Mouse (Mus musculus) embryonic facial prominence, embryonic 12.5 days (tissue): ENCODE results near the gene Zbtb11. TPM values are rescaled to one million over a fixed set of nuclear protein-coding genes. Genes with fewer than 3 reads are reported as not detected.
"Not testable (repeated sequence)": the region's sequence is repeated elsewhere in the genome, so short reads cannot be mapped to it uniquely, and the experiment has no call there.

ENCODE experiments used
- ATAC-seq: fragments of 200-750 bp; cut with Nextera tagmentation; 2 replicates; pipeline ENCODE4 v1.8.0; 2017; ENCODE audit not compliant: insufficient number of reproducible peaks, insufficient read depth, low FRiP score, low TSS enrichment
- H3K27ac ChIP-seq: fragments of 300-500 bp; sonication (generic); 2 replicates; pipeline ENCODE4 v1.5.1; 2016; ENCODE audit warnings: mild to moderate bottlenecking
- H3K27me3 ChIP-seq: fragments of 300-500 bp; sonication (generic); 2 replicates; pipeline ENCODE4 v1.6.1; 2016; ENCODE audit warnings: mild to moderate bottlenecking, moderate library complexity
- H3K36me3 ChIP-seq: fragments of 300-500 bp; sonication (generic); 2 replicates; pipeline ENCODE4 v1.6.1; 2016; ENCODE audit warnings: mild to moderate bottlenecking
- H3K4me1 ChIP-seq: fragments of 300-500 bp; sonication (generic); 2 replicates; pipeline ENCODE4 v1.6.1; 2016
- H3K4me2 ChIP-seq: fragments of 300-500 bp; sonication (generic); replicated peaks from 2 replicates; pipeline ENCODE4 v1.6.1; 2016; ENCODE audit warnings: mild to moderate bottlenecking, moderate library complexity
- H3K4me3 ChIP-seq: fragments of 300-500 bp; sonication (generic); 2 replicates; pipeline ENCODE4 v1.5.1; 2016; ENCODE audit warnings: mild to moderate bottlenecking
- H3K9ac ChIP-seq: fragments of 300-500 bp; sonication (generic); 2 replicates; pipeline ENCODE4 v1.6.1; 2016; ENCODE audit warnings: mild to moderate bottlenecking, moderate library complexity
- H3K9me3 ChIP-seq: fragments of 300-500 bp; sonication (generic); 2 replicates; pipeline ENCODE4 v1.6.1; 2016; ENCODE audit warnings: mild to moderate bottlenecking, moderate library complexity
- WGBS: fragments of 180-500 bp; shearing (Covaris S2); methylation state at CpG from one replicate; pipeline ENCODE4 v1.1.7; 2016; 5-methylcytosine and 5-hydroxymethylcytosine counted together
- polyA plus RNA-seq: library from polyadenylated mRNA; unstranded; fragments of >200 nt; fragmentation: Nextera tagmentation; extraction: Ambion mirVana; gene quantifications from 2 replicates; pipeline ENCODE4 v1.2.1, GENCODE M21; 2016

Gene Zbtb11
- 22.6 and 23.3 TPM in 2 replicates for polyA plus RNA-seq

- WGBS: under 1% methylated on average over 80 of the region's 86 CpGs
These were observed at the start of gene Zbtb11 for GRCm38 (mm10) chr16:55973431-55974255. Gene Zbtb11, plus strand, starts transcription at chr16:55973883.

GRCm38 (mm10) chr16:55924010-55924409 is 49.7 kb upstream of the Zbtb11 start:
- Histone ChIP-seq H3K36me3 (peaks cover 48% of the 10 kb centered on the region), H3K9me3 (no peaks in the 10 kb centered on the region), H3K4me2 (no peak overlapping the region), H3K4me1 (no peaks in the 10 kb centered on the region), H3K9ac (no peak overlapping the region), H3K27ac (no peak overlapping the region), H3K4me3 (no peak overlapping the region), H3K27me3 (no peaks in the 10 kb centered on the region)
- 90% methylated on average over 4 of the region's 4 CpGs for WGBS
- no peak for ATAC-seq

More at GRCm38 (mm10) chr16:55973431-55974255, at the start of gene Zbtb11:
- Histone ChIP-seq H3K27me3 (no peaks in the 10 kb centered on the region), H3K4me2 (peak within 1 kb of the TSS; percentile 68), H3K27ac (peak within 1 kb of the TSS; percentile 86), H3K9me3 (no peaks in the 10 kb centered on the region), H3K9ac (peak within 1 kb of the TSS; percentile 93), H3K4me1 (peaks cover 18% of the 10 kb centered on the region), H3K4me3 (peak within 1 kb of the TSS; percentile 99), H3K36me3 (peaks cover 40% of the 10 kb centered on the region)
- ATAC-seq: peak; percentile 99

DNA sequence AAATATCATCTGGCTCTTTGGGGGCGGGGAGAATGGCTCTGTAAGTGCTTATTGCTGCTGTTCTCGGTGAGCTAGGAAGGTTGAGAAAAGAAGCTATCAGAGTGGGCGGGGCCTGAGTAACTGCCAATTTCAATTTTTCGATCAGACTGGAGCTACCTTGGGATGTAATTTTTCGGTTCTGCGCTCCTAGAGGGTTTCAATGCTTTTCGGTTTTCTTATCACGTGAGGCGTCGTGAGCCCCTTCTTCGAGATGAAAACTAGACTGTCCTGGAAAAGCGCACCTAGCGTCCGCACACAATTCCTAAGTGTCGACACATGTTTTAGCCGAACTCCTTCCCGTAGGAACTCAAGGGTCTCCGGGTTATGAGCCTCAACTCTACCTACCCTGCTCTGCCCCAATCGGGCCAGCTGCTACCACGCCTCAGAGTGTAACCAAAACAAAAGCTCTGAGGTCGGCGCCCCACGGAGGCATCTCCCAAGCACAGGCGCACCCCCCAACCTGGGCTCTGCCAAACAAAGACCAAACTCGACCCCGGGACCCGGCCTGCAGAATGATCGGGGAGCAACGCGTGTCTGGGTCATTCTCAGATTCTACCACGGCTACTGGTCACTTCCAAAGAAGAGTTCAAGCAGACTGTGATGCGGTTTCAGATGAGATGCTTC is 39.9 kb upstream of the Zbtb11 start:
- no peaks in the 10 kb centered on the region for H3K4me1 ChIP-seq
- WGBS: under 1% methylated on average over 32 of the region's 32 CpGs
- peaks cover 4% of the 10 kb centered on the region; the same call in 1 of the 2 replicates for H3K36me3 ChIP-seq
- peak overlapping the region; percentile 76 for H3K4me3 ChIP-seq
- no peaks in the 10 kb centered on the region for H3K9me3 ChIP-seq
- H3K27ac ChIP-seq: peak overlapping the region; percentile 69
- peak overlapping the region; percentile 67 for H3K9ac ChIP-seq
- peak overlapping the region; percentile 60 for H3K4me2 ChIP-seq
- peak; percentile 31 for ATAC-seq
- no peaks in the 10 kb centered on the region for H3K27me3 ChIP-seq

- Histone ChIP-seq H3K27ac (peak within 1 kb of the TSS; percentile 69), H3K4me1 (no peaks in the 10 kb centered on the region), H3K36me3 (peaks cover 4% of the 10 kb centered on the region; the same call in 1 of the 2 replicates), H3K4me2 (peak within 1 kb of the TSS; percentile 60), H3K9ac (peak within 1 kb of the TSS; percentile 67), H3K27me3 (no peaks in the 10 kb centered on the region), H3K9me3 (no peaks in the 10 kb centered on the region), H3K4me3 (peak within 1 kb of the TSS; percentile 76)
- ATAC-seq: peak; percentile 98
- under 1% methylated on average over 24 of the region's 24 CpGs for WGBS
These were observed 39.1 kb upstream of the Zbtb11 start, which contains the start of gene Cep97 for GRCm38 (mm10) chr16:55934453-55935037. Gene Cep97, minus strand, starts transcription at chr16:55934855.

DNA sequence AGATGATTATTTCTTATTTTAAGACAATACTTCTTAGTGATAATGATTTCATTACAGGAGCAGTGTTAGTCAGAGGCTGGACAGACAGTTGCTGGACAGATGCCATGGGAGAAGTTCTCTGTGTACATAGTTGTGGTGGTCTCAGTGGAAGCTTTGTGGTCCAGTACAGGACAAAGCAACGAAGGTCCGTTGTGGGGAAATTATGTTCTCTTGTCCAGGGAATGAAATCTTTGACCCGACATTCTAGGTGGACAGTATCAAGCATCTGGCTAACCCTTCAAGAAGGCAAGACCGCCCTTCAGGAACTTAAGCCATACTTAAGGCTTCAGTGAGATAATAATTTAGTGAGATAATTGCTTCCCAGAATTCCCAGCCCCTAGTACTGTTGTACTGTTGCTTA is 34.9 kb upstream of the Zbtb11 start:
- Histone ChIP-seq H3K4me2 (no peak overlapping the region), H3K9ac (no peak overlapping the region), H3K9me3 (no peaks in the 10 kb centered on the region), H3K27ac (no peak overlapping the region), H3K4me1 (no peaks in the 10 kb centered on the region), H3K4me3 (no peak overlapping the region), H3K27me3 (no peaks in the 10 kb centered on the region), H3K36me3 (no peaks in the 10 kb centered on the region)
- ATAC-seq: no peak
- WGBS: 80% methylated on average over 4 of the region's 4 CpGs

- H3K9me3 ChIP-seq: no peaks in the 10 kb centered on the region
- no peaks in the 10 kb centered on the region for H3K27me3 ChIP-seq
- no peak overlapping the region for H3K27ac ChIP-seq
- no peak for ATAC-seq
- no peak overlapping the region for H3K4me2 ChIP-seq
- no peak overlapping the region for H3K9ac ChIP-seq
- H3K36me3 ChIP-seq: no peaks in the 10 kb centered on the region
- 85% methylated on average over 6 of the region's 6 CpGs for WGBS
- no peaks in the 10 kb centered on the region for H3K4me1 ChIP-seq
- H3K4me3 ChIP-seq: no peak overlapping the region
These were observed 34.0 kb upstream of the Zbtb11 start for GRCm38 (mm10) chr16:55939703-55940102.

DNA sequence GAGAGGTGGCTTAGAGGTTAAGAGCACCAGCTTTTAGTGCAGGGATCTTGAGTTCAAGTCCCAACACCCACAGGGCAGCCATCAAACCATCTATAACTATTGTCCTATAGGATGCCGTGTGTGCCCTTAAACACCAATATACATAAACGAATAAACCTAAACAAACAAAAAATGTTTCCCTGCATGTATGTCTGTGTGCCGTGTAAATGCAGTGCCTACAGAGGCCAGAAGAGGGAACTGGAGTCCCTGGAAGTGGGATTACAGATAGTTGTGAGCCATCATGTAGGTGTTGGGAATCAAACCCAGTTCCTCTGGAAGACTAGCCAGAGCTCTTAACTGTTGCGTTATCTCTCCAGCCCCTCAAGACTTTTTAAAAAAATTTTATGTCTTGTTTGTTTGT is 32.9 kb upstream of the Zbtb11 start:
- H3K36me3 ChIP-seq: no peaks in the 10 kb centered on the region
- no peak for ATAC-seq
- no peak overlapping the region for H3K9ac ChIP-seq
- WGBS: 91% methylated on average over 4 of the region's 4 CpGs
- H3K4me2 ChIP-seq: no peak overlapping the region
- no peaks in the 10 kb centered on the region for H3K27me3 ChIP-seq
- H3K4me1 ChIP-seq: no peaks in the 10 kb centered on the region
- H3K27ac ChIP-seq: no peak overlapping the region
- no peaks in the 10 kb centered on the region for H3K9me3 ChIP-seq
- no peak overlapping the region for H3K4me3 ChIP-seq

GRCm38 (mm10) chr16:55947266-55947665 is 26.4 kb upstream of the Zbtb11 start:
- Histone ChIP-seq H3K4me2 (no peak overlapping the region), H3K4me3 (no peak overlapping the region), H3K27me3 (no peaks in the 10 kb centered on the region), H3K4me1 (no peaks in the 10 kb centered on the region), H3K9me3 (no peaks in the 10 kb centered on the region), H3K9ac (no peak overlapping the region), H3K36me3 (no peaks in the 10 kb centered on the region), H3K27ac (no peak overlapping the region)
- 78% methylated on average over 3 of the region's 3 CpGs for WGBS
- no peak for ATAC-seq

DNA sequence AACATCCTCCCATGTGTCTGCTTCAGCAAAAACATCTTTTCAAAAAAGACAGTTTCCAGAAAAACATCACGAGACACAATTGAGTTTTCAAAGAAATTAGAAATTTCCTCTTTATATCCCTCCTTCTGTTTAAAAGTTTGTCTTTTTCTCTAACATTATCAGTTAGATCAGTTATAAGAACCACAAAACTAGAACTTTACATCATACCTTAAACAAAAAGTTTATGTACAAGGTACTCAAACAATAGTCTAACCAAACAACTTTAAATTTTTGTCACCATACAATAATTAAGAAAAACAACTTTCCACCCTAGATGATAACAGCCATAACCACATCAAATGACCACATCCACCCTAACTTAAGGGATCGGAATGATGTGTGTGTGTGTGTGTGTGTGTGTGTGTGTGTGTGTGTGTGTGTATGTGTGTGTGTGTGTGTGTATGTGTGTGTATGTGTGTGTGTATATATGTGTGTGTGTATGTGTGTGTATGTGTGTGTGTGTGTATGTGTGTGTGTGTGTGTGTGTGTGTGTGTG is 25.7 kb upstream of the Zbtb11 start:
- not testable (repeated sequence) for H3K27ac ChIP-seq, H3K27me3 ChIP-seq, H3K9me3 ChIP-seq, H3K9ac ChIP-seq, ATAC-seq, H3K4me3 ChIP-seq, H3K36me3 ChIP-seq, H3K4me2 ChIP-seq, H3K4me1 ChIP-seq
- 74% methylated on average over 2 of the region's 2 CpGs for WGBS

DNA sequence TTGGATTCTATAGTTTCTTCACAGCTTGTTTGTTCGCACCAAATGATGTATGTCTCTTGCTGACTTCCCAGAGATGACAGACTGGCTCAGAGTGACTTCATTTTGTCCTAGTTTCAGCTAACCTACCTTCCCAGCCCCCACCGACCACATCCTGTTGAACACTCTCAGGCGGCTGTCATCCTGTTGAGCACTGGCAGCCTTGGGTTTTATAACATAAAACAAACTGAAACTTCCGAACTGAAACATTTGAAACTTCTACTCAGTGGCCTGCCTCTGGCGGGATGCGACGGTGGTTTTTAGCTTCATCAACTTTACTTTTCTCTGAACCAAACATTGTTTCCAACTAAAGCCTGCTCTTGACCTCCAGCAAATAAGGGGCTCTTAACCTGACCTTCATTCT is 24.7 kb upstream of the Zbtb11 start:
- Histone ChIP-seq H3K9me3 (no peaks in the 10 kb centered on the region), H3K27me3 (no peaks in the 10 kb centered on the region), H3K4me1 (no peaks in the 10 kb centered on the region), H3K4me2 (no peak overlapping the region), H3K9ac (no peak overlapping the region), H3K4me3 (no peak overlapping the region), H3K27ac (no peak overlapping the region), H3K36me3 (no peaks in the 10 kb centered on the region)
- ATAC-seq: no peak
- WGBS: 57% methylated on average over 7 of the region's 7 CpGs

DNA sequence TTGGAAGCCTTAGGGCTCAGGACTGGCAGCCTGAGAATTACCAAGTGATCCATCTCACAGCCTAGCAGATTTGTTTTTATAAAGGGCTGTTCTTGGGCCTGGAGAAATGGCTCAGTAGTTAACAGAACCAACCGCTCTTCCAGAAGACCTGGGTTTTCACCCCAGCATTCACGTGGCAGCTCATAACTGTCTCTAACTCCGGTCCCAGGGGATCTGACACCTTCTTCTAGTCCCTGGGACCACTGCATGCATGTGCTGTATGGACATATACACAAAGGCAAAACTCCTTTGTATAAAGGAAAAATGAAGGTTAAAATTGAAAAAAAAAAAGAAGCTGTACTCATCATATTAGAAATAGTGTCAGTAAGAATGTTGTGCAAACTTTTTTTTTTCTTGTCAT is 23.2 kb upstream of the Zbtb11 start:
- Histone ChIP-seq H3K9me3 (no peaks in the 10 kb centered on the region), H3K4me2 (no peak overlapping the region), H3K27ac (no peak overlapping the region), H3K27me3 (no peaks in the 10 kb centered on the region), H3K4me1 (no peaks in the 10 kb centered on the region), H3K4me3 (no peak overlapping the region), H3K9ac (no peak overlapping the region), H3K36me3 (no peaks in the 10 kb centered on the region)
- WGBS: 74% methylated on average over 3 of the region's 3 CpGs
- ATAC-seq: no peak
